Mouse (Mus musculus): ENCODE data around the gene Psat1.

The Psat1 gene

GRCm38 (mm10) chr19:15947237-15947636 is at the start of gene Psat1:
Gene Psat1 (minus strand): TSS chr19:15947337.
- no peak for DNase-seq

GRCm38 (mm10) chr19:15990102-15990501 is 43.0 kb upstream of the Psat1 start:
- DNase-seq = no peak

GRCm38 (mm10) chr19:15985172-15985713 is 38.1 kb upstream of the Psat1 start:
- DNase-seq = no peak

- DNase-seq = peak; percentile 94
Measured at GRCm38 (mm10) chr19:15984449-15985171, 37.5 kb upstream of the Psat1 start, which contains the start of gene Cep78. Gene Cep78 (minus strand): TSS chr19:15984989.

GRCm38 (mm10) chr19:15983739-15984344 is 36.7 kb upstream of the Psat1 start:
- DNase-seq = no peak

- peak; percentile 15 for DNase-seq
Measured at GRCm38 (mm10) chr19:15982926-15983738, 36.0 kb upstream of the Psat1 start.

GRCm38 (mm10) chr19:15981861-15982260 is 34.7 kb upstream of the Psat1 start:
- DNase-seq = peak; percentile 71

GRCm38 (mm10) chr19:15973365-15973764 is 26.2 kb upstream of the Psat1 start:
- no peak for DNase-seq

GRCm38 (mm10) chr19:15965082-15965481 is 17.9 kb upstream of the Psat1 start:
- DNase-seq = peak; percentile 49

GRCm38 (mm10) chr19:15964533-15964932 is 17.4 kb upstream of the Psat1 start:
- DNase-seq = no peak

GRCm38 (mm10) chr19:15963011-15963695 is 16.0 kb upstream of the Psat1 start:
- no peak for DNase-seq

GRCm38 (mm10) chr19:15962313-15962712 is 15.2 kb upstream of the Psat1 start:
- no peak for DNase-seq

GRCm38 (mm10) chr19:15950225-15950624 is 3.1 kb upstream of the Psat1 start:
- DNase-seq = no peak

GRCm38 (mm10) chr19:15948867-15949266 is 1.7 kb upstream of the Psat1 start:
- no peak for DNase-seq

- no peak for DNase-seq
Measured at GRCm38 (mm10) chr19:15948426-15948825, 1.3 kb upstream of the Psat1 start.

GRCm38 (mm10) chr19:15946663-15947062 is 474 bp downstream of the Psat1 start:
- no peak for DNase-seq

- DNase-seq = no peak
Measured at GRCm38 (mm10) chr19:15943117-15943423, 4.1 kb downstream of the Psat1 start.

- DNase-seq = no peak
Measured at GRCm38 (mm10) chr19:15942421-15943116, 4.6 kb downstream of the Psat1 start.

GRCm38 (mm10) chr19:15941399-15941798 is 5.7 kb downstream of the Psat1 start:
- no peak for DNase-seq

- no peak for DNase-seq
Measured at GRCm38 (mm10) chr19:15925719-15926045, 21.5 kb downstream of the Psat1 start.

- DNase-seq = peak; percentile 87
Measured at GRCm38 (mm10) chr19:15924866-15925718, 22.0 kb downstream of the Psat1 start.

Data from thymus, postnatal 14 days (tissue).